Mouse (Mus musculus): ENCODE measurements around the gene 1700067K01Rik.
"Not testable (repeated sequence)": the region's sequence is repeated elsewhere in the genome, so short reads cannot be mapped to it uniquely, and the experiment has no call there.

1700067K01Rik gene

DNA sequence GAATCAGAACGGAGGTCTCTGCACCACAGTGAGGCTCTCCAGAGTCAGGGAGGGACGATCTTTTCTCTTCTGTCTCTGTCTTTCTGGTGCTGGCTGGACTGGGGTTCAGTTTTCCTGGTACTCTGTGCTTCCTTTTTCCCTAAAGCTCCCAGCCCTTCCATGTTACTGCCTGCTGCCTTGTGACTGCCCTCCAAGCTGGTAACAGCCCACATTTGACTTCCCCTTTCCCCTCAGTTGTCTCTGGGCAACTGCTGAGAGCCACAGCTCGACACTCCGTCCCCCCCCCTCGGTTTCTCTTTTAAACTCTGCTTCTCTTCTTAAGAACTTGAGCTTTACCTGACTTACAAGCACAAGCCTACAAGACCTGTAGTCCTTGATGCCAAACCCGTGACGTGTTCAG lies 12.1 kb upstream of the 1700067K01Rik start:
- DNase-seq: no peak

DNA sequence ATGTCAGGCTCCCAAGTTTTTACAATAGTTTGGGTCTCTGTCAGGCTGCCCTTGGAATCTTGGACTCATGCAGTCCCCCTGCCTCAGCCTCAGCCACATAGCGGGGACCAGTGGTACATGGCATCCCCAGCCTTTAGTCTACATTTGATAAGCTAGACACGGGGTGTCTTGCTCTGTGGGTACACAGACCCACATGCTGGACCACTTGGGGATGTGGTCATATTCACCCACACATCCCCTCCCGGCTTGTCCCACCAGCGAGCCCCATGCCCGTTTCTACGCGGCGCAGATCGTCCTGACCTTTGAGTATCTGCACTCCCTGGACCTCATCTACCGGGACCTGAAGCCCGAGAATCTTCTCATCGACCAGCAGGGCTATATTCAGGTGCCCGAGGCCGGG lies 11.1 kb upstream of the 1700067K01Rik start:
- no peak for DNase-seq

DNA sequence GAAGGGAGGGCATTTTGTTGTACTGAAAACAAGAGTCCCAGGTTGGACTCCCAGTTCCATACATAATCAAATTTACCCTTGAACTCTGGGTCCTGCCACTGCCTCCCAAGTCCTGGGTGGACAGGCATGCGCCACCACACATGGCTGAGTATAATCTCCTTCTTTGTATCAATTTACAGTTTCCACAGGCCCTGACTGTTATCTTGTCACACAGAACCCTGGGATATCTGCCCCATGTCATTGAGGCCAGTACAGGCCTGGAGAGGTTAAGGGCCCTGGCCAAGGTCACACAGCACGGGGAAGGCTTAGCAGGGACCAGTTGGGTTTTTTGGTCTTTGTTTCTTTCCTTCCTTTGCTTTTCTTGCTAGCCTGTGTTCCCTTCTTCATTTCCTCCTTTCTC lies 8.8 kb upstream of the 1700067K01Rik start:
- no peak for DNase-seq

DNA sequence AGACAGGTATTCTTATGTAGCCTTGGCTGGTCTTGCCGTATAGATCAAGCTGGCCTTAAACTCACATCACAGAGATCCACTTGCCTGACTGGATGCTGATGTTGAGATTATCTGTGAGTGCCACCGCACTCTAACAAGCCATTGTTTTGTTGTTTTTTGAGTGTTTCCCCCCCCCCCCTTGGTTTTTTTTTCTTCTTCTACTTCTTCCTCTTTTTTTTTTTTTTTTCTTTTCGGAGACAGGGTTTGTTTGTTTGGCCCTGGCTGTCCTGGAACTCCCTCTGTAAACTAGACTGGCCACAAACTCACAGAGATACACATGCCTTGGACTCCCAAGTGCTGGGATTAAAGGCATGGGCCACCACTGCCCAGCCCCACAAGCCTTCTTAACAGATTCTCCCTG lies 7.3 kb upstream of the 1700067K01Rik start:
- DNase-seq: no peak

DNA sequence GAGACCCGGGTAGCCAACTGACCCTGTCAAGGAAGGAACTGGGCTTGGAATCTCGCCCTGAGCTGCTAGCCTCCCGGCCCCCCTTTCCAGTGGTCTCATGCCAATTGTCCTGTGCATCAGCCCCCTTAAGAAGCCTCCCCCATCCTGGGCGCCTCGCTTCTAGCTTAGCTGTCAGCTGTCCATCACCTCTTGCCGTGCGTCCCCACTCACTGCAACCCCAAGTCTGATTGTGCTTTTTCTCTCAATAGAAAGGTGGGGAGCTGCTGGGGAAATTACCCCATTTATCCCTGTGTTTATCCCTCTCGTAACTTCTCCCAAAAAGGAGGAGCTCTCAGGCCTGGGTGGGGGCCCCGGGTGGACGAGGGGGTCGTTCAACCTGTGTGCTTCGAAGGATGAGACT lies 5.3 kb upstream of the 1700067K01Rik start:
- DNase-seq: no peak

DNA sequence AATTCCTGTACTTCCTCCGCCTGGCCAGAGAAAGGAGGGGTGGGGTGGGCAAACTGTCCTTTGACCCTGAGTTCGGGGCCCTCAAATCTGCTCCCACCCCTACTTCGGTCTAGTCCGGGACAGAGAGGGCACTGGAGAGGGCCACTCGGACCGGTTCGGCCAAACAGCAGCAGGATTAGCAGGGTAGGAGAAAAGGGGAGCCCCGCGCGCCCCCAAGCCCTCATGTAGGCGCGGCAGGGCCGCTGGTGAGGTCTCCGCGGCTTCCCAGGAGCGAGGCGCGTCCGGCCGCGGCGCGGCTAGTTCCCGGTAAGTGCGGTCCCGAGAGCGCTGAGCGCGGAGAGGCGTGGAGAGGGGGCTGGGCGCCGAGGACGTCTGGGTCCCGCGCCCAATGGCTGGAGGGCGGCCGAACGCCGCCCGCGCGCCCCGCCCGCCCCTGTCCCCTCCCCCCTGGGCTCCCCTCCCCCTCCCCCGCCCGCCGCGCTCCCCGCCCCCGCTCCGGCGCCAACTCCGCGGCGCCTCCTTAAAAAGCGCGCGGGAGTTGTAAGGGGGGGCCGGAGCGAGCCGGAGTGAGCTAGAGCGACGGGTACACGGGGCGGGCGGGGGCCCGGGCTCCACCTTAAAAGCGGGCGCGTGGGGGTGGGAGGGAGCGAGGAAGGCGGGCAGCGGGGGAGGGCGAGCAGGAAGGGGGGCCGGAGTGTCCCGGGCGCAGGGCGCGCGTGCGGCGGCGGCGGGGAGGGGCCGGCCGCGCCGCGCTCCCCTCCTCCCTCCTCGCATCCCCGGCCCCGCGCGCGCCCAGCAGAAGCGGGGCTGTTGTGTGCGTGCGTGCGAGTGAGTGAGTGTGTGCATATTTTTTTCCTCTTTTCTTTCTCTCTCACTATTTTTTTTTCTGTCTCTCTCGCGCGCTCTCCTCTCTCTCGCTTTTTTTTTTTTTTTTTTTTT lies 4.5 kb upstream of the 1700067K01Rik start:
- DNase-seq: peak; percentile 88

DNA sequence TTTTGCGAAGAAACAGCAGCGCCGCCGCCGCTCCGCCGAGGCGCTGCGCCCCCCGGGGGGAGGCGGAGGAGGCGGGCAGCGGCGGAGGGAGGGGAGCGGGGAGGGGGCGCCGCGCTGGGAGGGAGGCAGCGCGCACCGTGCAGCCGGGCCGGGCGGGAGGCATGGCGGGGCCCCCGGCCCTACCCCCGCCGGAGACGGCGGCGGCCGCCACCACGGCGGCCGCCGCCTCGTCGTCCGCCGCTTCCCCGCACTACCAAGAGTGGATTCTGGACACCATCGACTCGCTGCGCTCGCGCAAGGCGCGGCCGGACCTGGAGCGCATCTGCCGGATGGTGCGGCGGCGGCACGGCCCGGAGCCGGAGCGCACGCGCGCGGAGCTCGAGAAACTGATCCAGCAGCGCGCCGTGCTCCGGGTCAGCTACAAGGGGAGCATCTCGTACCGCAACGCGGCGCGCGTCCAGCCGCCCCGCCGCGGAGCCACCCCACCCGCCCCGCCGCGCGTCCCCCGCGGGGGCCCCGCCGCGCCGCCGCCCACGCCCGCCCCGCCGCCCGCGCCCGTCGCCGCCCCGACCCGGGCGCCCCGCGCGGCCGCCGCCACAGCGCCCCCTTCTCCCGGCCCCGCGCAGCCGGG lies 3.7 kb upstream of the 1700067K01Rik start, which contains the start of gene Samd1:
TSS of gene Samd1 (plus strand) at position 162 of the 631 bp plus-strand sequence.
- no peak for DNase-seq

DNA sequence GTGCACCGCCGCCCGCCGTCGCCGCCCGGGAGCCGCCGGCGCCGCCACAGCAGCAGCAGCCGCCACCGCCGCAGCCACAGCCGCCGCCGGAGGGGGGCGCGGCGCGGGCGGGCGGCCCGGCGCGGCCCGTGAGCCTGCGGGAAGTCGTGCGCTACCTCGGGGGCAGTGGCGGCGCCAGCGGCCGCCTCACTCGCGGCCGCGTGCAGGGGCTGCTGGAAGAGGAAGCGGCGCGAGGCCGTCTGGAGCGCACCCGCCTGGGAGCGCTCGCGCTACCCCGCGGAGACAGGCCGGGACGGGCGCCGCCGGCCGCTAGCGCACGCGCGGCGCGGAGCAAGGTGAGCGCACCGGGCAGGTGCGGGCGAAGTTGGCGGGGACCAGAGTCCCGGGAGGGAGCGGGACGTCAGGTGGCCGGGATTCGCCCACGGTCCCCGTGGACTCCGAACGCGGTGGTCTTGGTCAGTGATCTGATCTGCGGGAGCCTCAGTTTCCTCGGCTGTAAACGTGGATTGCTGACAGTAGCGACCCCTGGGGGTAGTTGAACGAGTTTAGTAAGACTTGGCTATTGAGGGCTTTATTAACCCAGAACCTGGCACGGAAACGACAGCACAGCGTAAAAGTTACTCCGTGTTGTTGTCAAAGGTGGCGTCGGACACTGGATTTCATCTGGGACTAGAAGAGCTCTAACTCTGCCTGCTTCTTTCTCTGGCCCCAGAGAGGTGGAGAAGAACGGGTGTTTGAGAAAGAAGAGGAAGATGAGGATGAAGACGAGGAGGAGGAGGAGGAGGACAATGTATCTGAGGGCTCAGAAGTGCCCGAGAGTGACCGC lies 2.9 kb upstream of the 1700067K01Rik start:
- peak; percentile 64 for DNase-seq

DNA sequence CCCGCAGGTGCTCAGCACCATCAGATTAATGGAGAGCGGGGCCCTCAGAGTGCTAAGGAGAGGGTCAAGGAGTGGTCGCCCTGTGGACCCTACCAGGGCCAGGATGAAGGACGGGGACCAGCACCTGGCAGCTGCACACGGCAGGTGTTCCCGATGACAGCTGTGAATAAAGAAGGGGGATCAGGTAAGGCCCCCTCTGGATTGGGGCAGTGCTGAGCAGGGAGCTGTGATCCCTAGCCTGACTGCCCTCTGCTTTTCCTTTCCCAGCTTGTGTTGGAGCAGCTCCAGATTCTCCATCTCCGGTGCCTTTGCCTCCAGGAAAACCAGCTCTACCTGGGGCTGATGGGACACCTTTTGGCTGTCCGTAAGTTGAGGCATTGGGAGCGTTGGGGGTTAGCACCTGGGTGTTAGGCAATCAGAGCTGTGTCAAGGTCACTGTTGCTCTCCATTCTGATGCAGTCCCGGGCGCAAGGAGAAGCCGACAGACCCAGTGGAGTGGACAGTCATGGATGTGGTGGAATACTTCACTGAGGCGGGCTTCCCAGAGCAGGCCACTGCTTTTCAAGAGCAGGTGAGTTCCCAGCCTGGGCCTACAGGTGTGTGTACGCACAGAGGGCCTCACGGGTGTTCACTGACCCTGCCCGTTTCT lies 2.1 kb upstream of the 1700067K01Rik start:
- peak; percentile 36 for DNase-seq

DNA sequence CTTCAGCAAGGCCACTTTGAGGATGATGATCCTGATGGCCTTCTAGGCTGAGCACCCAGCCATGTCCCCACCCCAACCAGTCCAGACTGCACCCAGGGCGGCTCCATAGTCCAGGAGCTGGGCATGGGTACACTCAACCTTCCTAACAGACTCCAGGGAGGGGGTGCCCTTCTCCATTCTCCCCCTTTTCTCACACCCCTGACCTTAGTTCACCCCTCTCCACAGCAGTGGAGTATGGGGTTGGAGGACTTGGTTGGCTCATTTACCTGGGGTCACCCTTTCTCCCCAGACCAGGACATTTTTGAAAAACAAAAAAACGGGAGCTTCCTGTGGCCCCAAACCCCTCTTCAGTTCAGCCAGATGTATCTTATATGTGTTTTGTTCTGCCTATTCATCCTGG lies 1.5 kb upstream of the 1700067K01Rik start:
- DNase-seq: no peak

DNA sequence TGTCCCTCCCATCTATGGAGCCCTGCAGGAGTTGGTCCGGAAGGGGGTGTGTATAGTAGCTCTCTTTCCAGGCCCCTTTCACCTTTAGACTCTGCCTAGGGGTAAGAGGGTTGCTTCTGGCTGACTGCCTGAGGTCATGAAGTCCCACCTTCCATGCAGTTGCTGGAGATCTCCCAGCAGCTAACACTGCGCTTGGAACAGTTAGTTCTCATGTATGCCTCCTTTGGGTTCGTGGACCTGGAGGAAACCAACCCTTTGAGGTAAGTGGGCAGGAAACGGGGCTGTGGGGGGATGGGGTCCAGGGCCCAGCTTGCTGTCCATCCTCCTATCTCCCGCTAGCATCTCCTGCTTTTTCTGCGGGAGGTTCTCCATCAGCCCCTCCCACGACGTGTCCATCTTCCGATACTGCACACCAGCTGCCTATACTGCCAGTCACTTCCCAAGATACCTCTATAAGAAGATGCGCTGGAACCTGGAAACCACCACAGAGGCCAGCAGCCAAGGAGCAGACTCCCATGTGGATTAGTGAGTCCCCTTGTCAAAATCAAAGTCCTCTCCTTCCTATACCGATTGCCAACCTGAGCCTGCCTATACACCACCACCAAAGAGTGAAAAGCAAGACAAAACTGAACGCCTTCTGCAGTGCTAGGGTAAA lies 1.8 kb downstream of the 1700067K01Rik start:
- peak; percentile 70 for DNase-seq

DNA sequence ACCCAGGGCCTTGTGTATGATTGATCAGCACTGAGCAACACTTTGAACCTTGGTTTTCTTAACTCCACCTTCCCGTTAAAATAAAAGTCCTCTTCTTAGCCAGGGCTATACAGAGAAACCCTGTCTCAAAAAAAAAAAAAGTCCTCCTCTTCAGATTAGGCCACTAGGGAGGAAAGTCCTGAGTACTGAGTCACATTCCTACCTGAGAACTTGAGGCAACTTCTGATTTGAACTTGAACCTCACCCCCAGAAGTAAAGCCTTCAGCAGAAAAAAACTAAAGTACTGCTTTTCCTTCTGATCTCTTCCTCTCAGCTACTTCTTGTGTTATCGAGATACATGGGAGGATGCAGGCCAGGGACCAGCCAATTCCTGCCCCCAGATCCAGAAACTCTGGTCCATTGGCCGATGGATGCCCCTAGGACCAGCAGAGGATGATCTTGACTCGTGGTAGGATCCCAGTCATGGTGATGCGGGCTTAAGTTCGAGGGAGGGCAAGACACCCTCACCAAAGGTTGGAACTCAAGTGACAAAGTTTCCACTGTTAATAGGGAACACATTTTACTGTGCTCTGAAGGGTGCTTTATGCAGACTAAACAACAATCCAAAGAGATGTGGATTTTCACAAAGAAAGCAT lies 2.4 kb downstream of the 1700067K01Rik start:
- DNase-seq: no peak

DNA sequence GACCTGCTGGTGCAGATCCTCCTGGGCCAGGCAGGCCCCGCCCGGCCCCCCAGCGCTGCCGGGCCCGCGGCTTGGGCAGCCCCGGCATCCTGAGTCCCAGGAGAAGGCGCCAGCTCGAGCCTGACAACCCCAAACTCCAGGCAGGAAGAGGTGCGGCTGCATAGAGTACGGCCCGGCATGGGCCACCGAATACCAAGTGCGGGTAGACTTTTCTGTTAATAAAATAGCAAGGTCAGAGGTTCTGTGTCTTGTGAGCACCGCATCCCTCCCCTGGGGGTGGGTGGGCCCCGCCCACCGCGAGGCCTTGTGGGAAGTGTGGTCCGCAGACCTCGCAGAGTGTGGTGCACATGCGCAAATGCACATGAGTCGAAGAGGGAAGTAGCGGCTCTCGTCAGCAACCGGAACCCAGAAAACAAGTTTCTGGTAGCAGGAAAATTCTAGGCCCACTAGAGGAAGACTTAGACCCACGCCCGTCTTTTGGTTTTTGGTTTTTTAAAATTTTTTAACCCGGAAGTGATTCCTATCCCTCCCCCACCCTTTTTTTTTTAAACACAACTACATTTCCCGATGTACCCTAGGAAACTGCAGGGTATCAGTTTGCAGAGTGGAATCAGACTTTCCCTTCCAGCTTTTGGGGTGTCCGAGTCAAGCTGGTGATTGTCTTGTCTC lies 3.4 kb downstream of the 1700067K01Rik start:
- DNase-seq: peak; percentile 96

DNA sequence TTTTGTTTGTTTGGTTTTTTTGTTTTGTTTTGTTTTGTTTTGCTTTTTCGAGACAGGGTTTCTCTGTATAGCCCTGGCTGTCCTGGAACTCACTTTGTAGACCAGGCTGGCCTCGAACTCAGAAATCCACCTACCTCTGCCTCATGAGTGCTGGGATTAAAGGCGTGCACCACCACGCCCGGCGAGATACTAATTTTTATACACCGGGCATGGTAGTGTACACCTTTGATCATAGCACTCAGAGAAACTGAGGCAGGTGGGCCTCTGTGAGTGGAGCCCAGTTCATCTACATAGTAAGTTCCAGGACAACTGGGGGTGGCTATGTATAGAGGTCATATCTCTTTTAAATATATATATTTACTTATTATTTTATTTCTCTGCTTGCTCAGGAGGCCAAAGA lies 4.2 kb downstream of the 1700067K01Rik start:
- DNase-seq: not testable (repeated sequence)

DNA sequence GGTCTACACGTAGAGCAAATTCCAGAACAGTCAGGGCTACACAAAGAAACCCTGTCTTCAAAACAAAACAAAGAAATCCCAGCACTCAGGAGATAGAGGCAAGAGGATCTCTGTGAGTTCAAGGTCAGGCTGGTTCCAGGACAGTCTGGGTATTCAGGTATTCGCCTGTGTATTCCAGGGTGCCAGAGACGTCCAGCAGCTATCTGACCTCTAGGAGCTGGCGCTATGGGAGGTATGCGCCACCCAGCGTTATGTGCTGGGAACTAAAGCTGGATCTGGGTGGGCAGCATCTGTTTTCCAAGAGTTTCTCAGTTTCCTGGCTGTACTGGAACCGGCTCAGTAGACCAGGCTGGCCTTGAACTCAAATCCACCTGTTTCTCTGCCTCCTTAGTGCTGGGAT lies 7.1 kb downstream of the 1700067K01Rik start:
- no peak for DNase-seq

DNA sequence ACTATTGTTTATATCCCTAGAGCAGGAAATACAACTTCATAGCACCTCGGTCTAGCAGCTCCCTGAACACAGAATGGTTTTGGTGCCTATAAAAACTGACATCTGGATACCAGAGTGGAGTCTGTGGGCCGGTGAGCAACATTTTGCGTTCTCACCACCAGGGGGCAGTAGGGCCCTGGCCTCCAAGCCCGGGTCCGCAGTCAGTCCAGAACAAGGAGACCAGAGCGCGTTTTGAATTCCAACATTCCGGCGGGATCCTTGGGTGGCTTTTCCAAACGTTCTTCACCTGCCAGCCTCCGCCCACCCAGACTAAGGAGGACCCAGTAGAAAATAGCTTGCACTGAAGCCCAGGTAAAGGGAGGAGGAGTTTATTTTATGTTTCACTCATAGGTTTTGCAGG lies 8.6 kb downstream of the 1700067K01Rik start:
- peak; percentile 87 for DNase-seq

DNA sequence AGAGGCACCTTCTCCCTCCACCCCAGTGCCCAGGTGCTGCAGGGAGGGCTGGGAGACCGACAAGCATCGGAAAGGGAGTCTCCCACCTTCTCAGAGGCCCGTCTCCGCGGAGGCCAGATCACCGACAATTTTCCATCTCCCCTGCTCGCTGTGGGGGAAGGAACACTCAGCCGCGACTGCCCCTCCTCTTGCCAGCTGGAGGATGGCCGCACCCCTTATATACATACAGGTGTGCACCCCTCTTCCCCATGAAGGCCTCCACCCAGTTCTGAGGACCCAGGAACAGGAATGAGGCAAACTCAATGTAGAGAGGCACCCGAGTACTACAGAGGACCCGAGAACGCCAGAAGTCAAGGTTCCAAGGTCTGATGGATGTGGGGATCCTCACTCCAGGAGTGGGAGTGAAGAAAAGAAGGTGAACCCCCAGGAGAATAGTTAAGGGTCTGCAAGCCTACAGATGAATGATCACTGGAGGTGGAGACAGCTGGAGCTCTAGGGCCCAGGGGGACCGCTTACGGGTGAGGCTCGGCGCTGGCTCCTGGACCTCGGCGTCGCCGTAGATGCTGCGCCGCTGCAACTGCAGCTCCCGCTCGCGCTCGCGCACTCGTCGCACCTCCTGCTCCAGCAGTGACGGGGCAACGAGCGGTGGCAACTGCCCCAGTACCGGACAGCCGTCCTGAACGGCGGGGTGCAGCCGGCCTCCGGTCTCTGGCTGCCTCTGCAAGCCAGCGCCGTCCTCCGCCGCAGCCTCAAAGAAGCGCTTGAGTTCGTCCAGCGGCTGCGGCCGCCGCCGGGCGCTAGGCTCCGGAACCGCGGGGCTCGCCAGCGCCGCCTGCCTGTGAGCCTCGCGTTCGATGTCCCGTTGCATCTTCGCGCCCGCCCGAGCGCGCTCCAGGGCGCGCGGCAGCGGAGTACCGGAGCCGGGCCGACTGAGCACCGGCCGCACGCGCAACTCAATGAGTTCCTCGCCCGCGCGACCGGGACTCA lies 9.6 kb downstream of the 1700067K01Rik start:
- DNase-seq: peak; percentile 59

DNA sequence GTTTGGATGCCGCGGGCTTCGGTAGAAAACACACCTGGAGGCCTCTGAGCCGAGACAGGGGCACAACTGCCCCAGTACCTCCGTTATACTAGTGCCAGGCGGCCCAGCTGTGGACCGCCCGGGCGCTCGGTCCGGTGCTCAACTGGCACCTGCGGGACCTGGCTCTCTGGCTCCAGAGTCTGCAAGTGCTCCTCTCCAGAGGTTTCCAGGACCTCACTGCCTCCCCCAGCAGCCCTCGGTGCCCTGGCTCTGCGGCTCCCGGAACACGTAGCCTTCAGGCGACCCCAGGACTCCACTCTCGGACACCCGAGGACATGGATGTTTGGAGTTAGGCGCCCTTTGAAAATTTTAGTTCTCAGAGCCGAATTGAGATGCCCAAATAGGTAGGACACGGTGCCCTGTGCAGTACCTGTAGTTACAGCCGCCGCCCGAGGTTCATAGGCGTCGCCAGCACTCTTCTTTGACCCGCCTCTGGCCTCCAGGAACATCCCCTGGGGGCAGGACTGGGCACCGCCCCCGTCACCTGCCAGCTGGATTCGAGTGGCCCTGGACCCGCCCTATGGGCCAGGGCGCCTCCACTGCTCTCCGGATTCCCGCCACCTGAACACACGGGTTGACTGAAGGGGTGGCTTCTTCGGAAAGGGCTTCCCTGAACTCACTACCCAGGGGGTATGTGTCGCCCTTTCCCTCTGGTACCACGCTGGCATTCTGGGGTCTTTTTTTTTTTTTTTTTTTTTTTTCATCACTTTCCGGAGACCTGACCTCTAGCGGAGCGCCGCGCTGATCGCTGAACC lies 10.6 kb downstream of the 1700067K01Rik start, which contains the start of gene 2210011C24Rik:
TSS of gene 2210011C24Rik (minus strand) at position 467 of the 794 bp plus-strand sequence.
- peak; percentile 81 for DNase-seq
